ENCODE assay signal across 23 mouse cellular contexts in the genomic region with DNA sequence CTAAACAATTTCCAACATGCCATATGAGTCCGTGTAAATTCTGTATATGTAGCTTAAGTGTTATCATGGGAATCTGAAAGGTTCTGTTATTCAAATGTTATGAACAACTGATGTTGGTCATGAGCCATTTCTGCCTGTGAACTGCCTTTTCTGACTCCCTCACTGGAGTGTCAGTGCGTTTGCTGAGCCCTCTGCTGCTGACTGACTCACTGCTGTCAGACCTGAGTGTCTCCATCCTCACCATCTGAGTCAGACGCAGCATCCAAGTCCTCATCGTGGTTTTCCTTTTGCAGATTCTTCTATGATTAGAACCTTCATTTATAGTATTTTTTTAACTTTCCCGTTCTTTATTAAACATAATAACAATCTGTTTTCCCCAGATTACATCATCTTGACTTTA.
"Had no signal": no experiment of that assay in that cellular context is flagged by ENCODE, and none has a peak within 500 bp of the region (broad histone marks: within the 10 kb centered on the region; RNA-seq: fewer than 3 reads in every experiment).

No protein-coding gene starts in this region.

- H3K27me3 ChIP-seq: limb, embryonic 12.5 days; limb, embryonic 15.5 days; liver, embryonic 15.5 days; lung, embryonic 15.5 days; megakaryocyte, embryonic 14.5 days; midbrain, embryonic 13.5 days; neural tube, embryonic 13.5 days had no signal

- H3K4me3 ChIP-seq: limb, embryonic 12.5 days; limb, embryonic 15.5 days; liver, embryonic 15.5 days; lung, embryonic 15.5 days; megakaryocyte, embryonic 14.5 days; midbrain, embryonic 10.5 days; midbrain, embryonic 13.5 days; myocyte; neural tube, embryonic 13.5 days had no signal

- H3K4me2 ChIP-seq: limb, embryonic 12.5 days; limb, embryonic 15.5 days; liver, embryonic 11.5 days; liver, embryonic 15.5 days; lung, embryonic 15.5 days; midbrain, embryonic 13.5 days; neural tube, embryonic 13.5 days had no signal

- DNase-seq: kidney, postnatal 14 days; kidney, postnatal 4 days; left cerebral cortex, postnatal 4 days; lung, adult 18-20 months; lung, postnatal 10 days; lung, postnatal 36 days; retina, postnatal 1 day; right cerebral cortex, postnatal 4 days; thymus, adult 2 months; thymus, postnatal 14 days; thymus, postnatal 4 days had no signal

- H3K4me1 ChIP-seq: limb, embryonic 12.5 days; limb, embryonic 15.5 days; liver, embryonic 15.5 days; lung, embryonic 15.5 days; megakaryocyte, embryonic 14.5 days; midbrain, embryonic 10.5 days; midbrain, embryonic 13.5 days; neural tube, embryonic 13.5 days had no signal

- H3K9me3 ChIP-seq: limb, embryonic 12.5 days; limb, embryonic 15.5 days; liver, embryonic 15.5 days; lung, embryonic 15.5 days; megakaryocyte, embryonic 14.5 days; midbrain, embryonic 10.5 days; midbrain, embryonic 13.5 days; neural tube, embryonic 13.5 days had no signal

- ATAC-seq: midbrain, embryonic 13.5 days; midbrain, embryonic 16.5 days had no signal

- H3K36me3 ChIP-seq: limb, embryonic 12.5 days; limb, embryonic 15.5 days; liver, embryonic 15.5 days; lung, embryonic 15.5 days; midbrain, embryonic 10.5 days; midbrain, embryonic 13.5 days; neural tube, embryonic 13.5 days had no signal

- H3K9ac ChIP-seq: limb, embryonic 12.5 days; limb, embryonic 15.5 days; liver, embryonic 15.5 days; lung, embryonic 15.5 days; midbrain, embryonic 13.5 days; neural tube, embryonic 13.5 days had no signal

- H3K27ac ChIP-seq: limb, embryonic 12.5 days; limb, embryonic 15.5 days; liver, embryonic 15.5 days; lung, embryonic 15.5 days; midbrain, embryonic 10.5 days; midbrain, embryonic 13.5 days; neural tube, embryonic 13.5 days; stomach, postnatal 0 days had no signal
